Mouse (Mus musculus): ENCODE data around the gene R3hdm4.

DNA sequence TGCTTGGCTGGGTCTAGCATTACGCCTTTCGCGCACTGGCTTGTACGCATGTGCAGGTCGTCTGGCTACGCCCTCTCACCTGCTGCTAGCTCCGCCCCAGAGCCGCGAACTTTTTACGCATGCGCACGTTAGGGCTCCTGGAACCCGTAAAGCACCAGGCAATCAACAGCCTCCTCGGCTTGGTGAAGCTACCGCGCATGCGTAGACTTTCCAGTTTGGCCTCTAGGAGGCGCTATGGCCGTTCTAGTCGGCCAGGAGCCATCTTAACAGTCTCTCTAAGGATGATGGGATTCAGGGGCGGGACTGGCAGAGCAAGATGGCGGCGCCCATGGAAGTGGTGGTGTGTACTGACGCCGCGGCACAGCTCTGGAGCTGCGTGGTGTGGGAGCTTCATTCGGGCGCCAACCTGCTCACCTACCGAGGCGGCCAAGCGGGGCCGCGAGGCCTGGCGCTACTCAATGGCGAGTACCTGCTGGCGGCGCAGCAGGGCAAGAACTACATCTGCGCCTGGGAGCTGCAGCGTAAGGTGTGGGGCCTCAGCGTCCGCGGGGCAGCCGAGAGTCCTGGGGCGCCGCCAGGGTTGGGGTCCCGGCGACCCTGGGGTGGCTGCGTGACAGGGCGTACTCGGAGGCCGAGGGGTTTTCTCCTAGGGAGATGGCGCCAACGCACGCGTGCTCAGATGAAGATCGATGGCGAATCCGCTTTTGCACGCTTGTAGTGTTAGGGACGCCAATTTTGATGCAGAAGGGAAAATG, 39.0 kb upstream of the R3hdm4 start, which contains the start of gene Wdr18:
- peak; percentile 73 for TF ChIP-seq POLR2A (IDR thresholded peaks at IDR 0.05; ENCODE audit: low read depth, low read length)
- TF ChIP-seq CTCF (IDR thresholded peaks at IDR 0.05; ENCODE audit: borderline replicate concordance, insufficient read depth, low read length), result peak; percentile 70

Measured in embryonic fibroblast, embryonic 13.5 days (primary cell).